Mouse (Mus musculus) urinary bladder, postnatal 14 days (tissue): Measurements from ENCODE around the gene Kpna2.
"Not testable (repeated sequence)": the region's sequence is repeated elsewhere in the genome, so short reads cannot be mapped to it uniquely, and the experiment has no call there.

ENCODE experiments used
- DNase-seq: peaks from one replicate; pipeline ENCODE4 v3.0.0; 2021; ENCODE audit warnings: low spot score

The Kpna2 gene

GRCm38 (mm10) chr11:106999151-106999948 is at the start of gene Kpna2:
Gene Kpna2, minus strand, starts transcription at chr11:106999541.
- peak; percentile 91 for DNase-seq

GRCm38 (mm10) chr11:107046766-107047620 is 47.7 kb upstream of the Kpna2 start:
- no peak for DNase-seq

GRCm38 (mm10) chr11:107045546-107045945 is 46.2 kb upstream of the Kpna2 start:
- DNase-seq = no peak

GRCm38 (mm10) chr11:107044321-107044720 is 45.0 kb upstream of the Kpna2 start:
- peak; percentile 78 for DNase-seq

- no peak for DNase-seq
These were observed 44.0 kb upstream of the Kpna2 start for GRCm38 (mm10) chr11:107043361-107043760.

GRCm38 (mm10) chr11:107041396-107041795 is 42.1 kb upstream of the Kpna2 start:
- no peak for DNase-seq

GRCm38 (mm10) chr11:107039417-107039816 is 40.1 kb upstream of the Kpna2 start:
- DNase-seq = no peak

- no peak for DNase-seq
These were observed 34.9 kb upstream of the Kpna2 start for GRCm38 (mm10) chr11:107034085-107034810.

GRCm38 (mm10) chr11:107031635-107032034 is 32.3 kb upstream of the Kpna2 start:
- no peak for DNase-seq

- no peak for DNase-seq
These were observed 30.2 kb upstream of the Kpna2 start for GRCm38 (mm10) chr11:107029536-107029935.

GRCm38 (mm10) chr11:107028754-107029153 is 29.4 kb upstream of the Kpna2 start:
- DNase-seq = no peak

- no peak for DNase-seq
These were observed 28.9 kb upstream of the Kpna2 start for GRCm38 (mm10) chr11:107028275-107028618.

- DNase-seq = peak; percentile 85
These were observed 28.3 kb upstream of the Kpna2 start for GRCm38 (mm10) chr11:107027431-107028274.

GRCm38 (mm10) chr11:107026554-107027430 is 27.5 kb upstream of the Kpna2 start:
- no peak for DNase-seq

- DNase-seq = peak; percentile 29
These were observed 26.3 kb upstream of the Kpna2 start, which contains the start of gene 1810010H24Rik for GRCm38 (mm10) chr11:107025411-107026321. Gene 1810010H24Rik, plus strand, starts transcription at chr11:107025681.

- no peak for DNase-seq
These were observed 25.1 kb upstream of the Kpna2 start for GRCm38 (mm10) chr11:107024406-107024805.

- DNase-seq = no peak
These were observed 22.8 kb upstream of the Kpna2 start for GRCm38 (mm10) chr11:107022050-107022683.

- not testable (repeated sequence) for DNase-seq
These were observed 20.4 kb upstream of the Kpna2 start for GRCm38 (mm10) chr11:107019722-107020121.

- no peak for DNase-seq
These were observed 20.0 kb upstream of the Kpna2 start for GRCm38 (mm10) chr11:107019318-107019717.
